Mouse (Mus musculus) limb, embryonic 14.5 days (tissue): ENCODE measurements around the gene Cntrob. TPM values are rescaled to one million over a fixed set of nuclear protein-coding genes. Genes with fewer than 3 reads are reported as not detected.

ENCODE experiments used
- ATAC-seq: fragments of 200-750 bp; cut with Nextera tagmentation; 2 replicates; pipeline ENCODE4 v1.8.0; 2017; ENCODE audit warnings: low read depth, moderate number of reproducible peaks, moderate TSS enrichment; ENCODE audit not compliant: low FRiP score
- DNase-seq: peaks from one replicate; pipeline ENCODE4 v3.0.0-alpha.2; 2015; ENCODE audit warnings: low spot score
- H3K27ac ChIP-seq: fragments of 300-500 bp; sonication (generic); replicated peaks from 2 replicates; pipeline ENCODE4 v1.5.1; 2014; ENCODE audit warnings: low read depth, mild to moderate bottlenecking, low read length, moderate library complexity, mixed read lengths
- H3K27me3 ChIP-seq: fragments of 300-500 bp; sonication (generic); 2 replicates; pipeline ENCODE4 v1.6.1; 2014; ENCODE audit warnings: low read length, mixed read lengths; ENCODE audit not compliant: control insufficient read depth, insufficient read depth
- H3K36me3 ChIP-seq: fragments of 300-500 bp; sonication (generic); 2 replicates; pipeline ENCODE4 v1.6.1; 2014; ENCODE audit warnings: mild to moderate bottlenecking, low read length, moderate library complexity, mixed read lengths; ENCODE audit not compliant: control insufficient read depth, insufficient read depth
- H3K4me1 ChIP-seq: fragments of 300-500 bp; sonication (generic); 2 replicates; pipeline ENCODE4 v1.6.1; 2014; ENCODE audit warnings: antibody characterized with exemption, low read length, mixed read lengths; ENCODE audit not compliant: control insufficient read depth, insufficient read depth
- H3K4me2 ChIP-seq: fragments of 300-500 bp; sonication (generic); replicated peaks from 2 replicates; pipeline ENCODE4 v1.6.1; 2014; ENCODE audit warnings: low read depth, mild to moderate bottlenecking, low read length, moderate library complexity; ENCODE audit not compliant: severe bottlenecking
- H3K4me3 ChIP-seq: fragments of 300-500 bp; sonication (generic); replicated peaks from 2 replicates; pipeline ENCODE4 v1.5.1; 2014; ENCODE audit warnings: low read length
- H3K9ac ChIP-seq: fragments of 300-500 bp; sonication (generic); 2 replicates; pipeline ENCODE4 v1.6.1; 2014; ENCODE audit warnings: mild to moderate bottlenecking, low read depth, low read length, moderate library complexity; ENCODE audit not compliant: severe bottlenecking
- H3K9me3 ChIP-seq: fragments of 300-500 bp; sonication (generic); 2 replicates; pipeline ENCODE4 v1.6.1; 2016; ENCODE audit warnings: low read length; ENCODE audit not compliant: control insufficient read depth
- POLR2A ChIP-seq: fragments of 200-500 bp; IDR thresholded peaks from 2 replicates; pipeline ENCODE4 v1.8.0; 2012; ENCODE audit warnings: inconsistent platforms, mild to moderate bottlenecking, moderate library complexity, borderline replicate concordance; ENCODE audit not compliant: insufficient read depth, insufficient read length; ENCODE audit errors: extremely low read depth
- WGBS: fragments of 180-500 bp; shearing (Covaris S2); extraction: QIAGEN DNeasy Blood & Tissue Kit; methylation state at CpG from one replicate; pipeline ENCODE4 v1.1.7; 2014; 5-methylcytosine and 5-hydroxymethylcytosine counted together
- polyA plus RNA-seq, 2 experiments: library from polyadenylated mRNA; depleted of rRNA in 1 of 2; stranded (reverse) in 1 of 2; unstranded in 1 of 2; fragments of >200 nt; fragmentation: Nextera tagmentation in 1 of 2; extraction: Ambion mirVana in 1 of 2; gene quantifications; 2 replicates each; pipeline versions ENCODE4 v1.2.1 to v1.2.3; 2012 to 2014

Cntrob gene
- polyA plus RNA-seq, 2 experiments: 14.6 to 44.0 TPM

DNA sequence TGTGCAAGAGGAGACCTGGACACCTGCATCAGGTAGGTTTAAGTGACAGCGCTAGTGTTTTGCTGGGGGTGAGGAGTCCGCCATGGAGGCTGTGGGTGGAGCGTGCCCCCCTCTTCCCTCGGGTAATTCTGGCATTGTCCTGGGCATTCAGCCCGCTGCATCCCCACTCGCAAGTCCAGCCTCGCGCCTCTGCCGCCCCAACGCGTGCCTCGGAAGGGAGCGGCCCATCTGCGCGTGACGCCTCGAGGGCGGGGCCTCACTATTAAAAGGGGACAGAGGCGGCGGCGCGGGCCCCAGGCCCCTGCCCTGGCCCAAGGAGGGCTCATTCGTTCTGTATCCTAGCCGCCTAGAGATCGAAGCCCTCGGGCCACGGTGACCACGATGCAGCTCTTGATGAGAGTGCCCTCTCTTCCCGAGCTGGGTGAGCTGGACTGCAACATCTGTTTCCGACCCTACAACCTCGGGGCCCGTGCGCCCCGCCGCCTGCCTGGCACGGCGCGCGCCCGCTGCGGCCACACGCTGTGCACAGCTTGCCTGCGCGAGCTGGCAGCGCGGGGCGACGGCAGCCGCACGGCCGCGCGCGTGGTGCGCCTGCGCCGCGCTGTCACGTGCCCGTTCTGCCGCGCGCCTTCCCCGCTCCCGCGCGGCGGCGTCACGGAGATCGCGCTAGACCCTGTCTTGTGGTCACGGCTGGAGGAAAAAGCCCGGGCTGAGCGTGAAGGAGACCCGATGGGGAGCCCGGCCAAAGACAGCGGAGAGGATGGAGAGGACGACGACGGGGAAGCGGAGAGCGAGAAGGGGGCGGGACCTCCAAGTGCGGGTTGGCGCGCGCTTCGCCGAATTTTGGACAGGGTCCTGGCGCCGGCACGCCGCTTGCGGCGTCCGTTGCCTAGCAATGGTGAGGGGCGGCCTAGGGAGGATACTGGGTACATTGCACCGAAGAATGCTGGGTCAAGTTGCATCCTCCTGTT is 16.9 kb upstream of the Cntrob start, which contains the start of gene Rnf227:
TSS of gene Rnf227 (plus strand) at position 301 of the 971 bp plus-strand sequence.
- Histone ChIP-seq H3K4me2 (peak within 1 kb of the TSS; percentile 89), H3K36me3 (peaks cover 24% of the 10 kb centered on the region), H3K27me3 (no peaks in the 10 kb centered on the region), H3K27ac (peak within 1 kb of the TSS; percentile 75), H3K4me3 (peak within 1 kb of the TSS; percentile 64), H3K9me3 (no peaks in the 10 kb centered on the region), H3K4me1 (peaks cover 15% of the 10 kb centered on the region), H3K9ac (peak within 1 kb of the TSS; percentile 73)
- ATAC-seq (peak; percentile 87), DNase-seq (peak; percentile 62)
- WGBS: 2% methylated on average over 82 of the region's 99 CpGs
- peak; percentile 20; the same call in 1 of the 2 replicates for TF ChIP-seq POLR2A

GRCm38 (mm10) chr11:69334796-69335195 is 11.2 kb upstream of the Cntrob start:
- Histone ChIP-seq H3K9me3 (no peaks in the 10 kb centered on the region), H3K4me3 (no peak overlapping the region), H3K4me2 (no peak overlapping the region), H3K9ac (no peak overlapping the region), H3K27ac (no peak overlapping the region), H3K27me3 (no peaks in the 10 kb centered on the region), H3K36me3 (no peaks in the 10 kb centered on the region), H3K4me1 (peaks cover 18% of the 10 kb centered on the region)
- no peak for ATAC-seq
- no peak for DNase-seq
- TF ChIP-seq POLR2A: no peak
- WGBS: 50% methylated on average over 4 of the region's 4 CpGs

DNA sequence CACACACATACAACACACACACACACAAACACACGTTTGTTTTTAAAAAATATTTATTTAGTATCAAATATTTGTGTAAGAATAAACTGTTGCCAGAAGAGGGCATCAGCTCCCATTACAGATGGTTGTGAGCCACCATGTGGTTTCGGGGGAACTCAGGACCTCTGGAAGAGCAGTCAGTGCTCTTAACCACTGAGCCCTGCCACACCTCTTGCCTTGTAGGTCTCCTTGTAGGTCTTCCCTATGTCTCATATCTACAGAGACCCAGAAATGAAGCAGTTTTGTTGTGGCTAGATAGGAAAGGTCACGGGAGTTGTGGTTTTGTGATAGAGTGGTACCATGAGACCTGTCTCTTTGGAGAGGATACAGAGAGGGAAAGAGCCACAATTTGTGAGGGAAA is 10.3 kb upstream of the Cntrob start:
- no peak for TF ChIP-seq POLR2A
- Histone ChIP-seq H3K27me3 (no peaks in the 10 kb centered on the region), H3K36me3 (no peaks in the 10 kb centered on the region), H3K9ac (no peak overlapping the region), H3K9me3 (no peaks in the 10 kb centered on the region), H3K27ac (no peak overlapping the region), H3K4me2 (no peak overlapping the region), H3K4me3 (no peak overlapping the region), H3K4me1 (peaks cover 15% of the 10 kb centered on the region)
- ATAC-seq: no peak
- 59% methylated on average over 3 of the region's 3 CpGs for WGBS
- DNase-seq: no peak

GRCm38 (mm10) chr11:69332713-69333253 is 9.2 kb upstream of the Cntrob start:
- ATAC-seq (no peak), DNase-seq (no peak)
- Histone ChIP-seq H3K4me3 (peak overlapping the region; percentile 51; the same call in 1 of the 2 replicates), H3K4me2 (peak overlapping the region; percentile 62), H3K4me1 (peaks cover 15% of the 10 kb centered on the region), H3K9ac (peak overlapping the region; percentile 55; the same call in 1 of the 2 replicates), H3K27ac (0 out of 2 replicates have a peak overlapping the region, but pooled peaks have one; percentile 9), H3K27me3 (0 out of 2 replicates have a peak, but pooled peaks cover under 1% of the 10 kb centered on the region), H3K9me3 (no peaks in the 10 kb centered on the region), H3K36me3 (no peaks in the 10 kb centered on the region)
- TF ChIP-seq POLR2A: no peak
- WGBS: 23% methylated on average over 8 of the region's 8 CpGs

DNA sequence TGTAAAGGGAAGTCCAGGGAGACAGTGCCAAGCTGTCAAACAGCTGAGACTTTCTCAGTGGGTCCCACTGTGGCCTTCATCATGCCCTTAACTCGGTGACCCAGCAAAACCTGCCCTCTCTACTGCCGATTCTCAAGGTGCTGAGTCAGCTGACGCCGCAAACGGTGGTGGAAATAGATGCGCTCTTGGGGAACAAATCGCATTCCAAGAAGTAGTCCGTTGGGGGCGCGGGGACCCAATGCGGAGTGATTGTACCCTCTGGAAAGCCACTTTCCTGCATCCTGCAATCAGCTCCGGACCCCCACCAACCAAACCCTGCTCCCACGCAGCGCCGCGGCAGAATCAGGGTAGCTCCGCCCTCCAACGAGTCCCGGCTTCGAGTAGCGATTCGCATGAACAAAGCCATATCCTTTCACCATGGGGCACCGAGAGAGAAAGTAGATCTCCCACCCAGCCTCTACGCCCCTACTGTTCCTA is 8.4 kb upstream of the Cntrob start:
- peak; percentile 63; the same call in 1 of the 2 replicates for TF ChIP-seq POLR2A
- Histone ChIP-seq H3K27ac (peak overlapping the region; percentile 9), H3K4me1 (peaks cover 16% of the 10 kb centered on the region), H3K27me3 (peaks cover 9% of the 10 kb centered on the region), H3K9ac (peak overlapping the region; percentile 55), H3K36me3 (no peaks in the 10 kb centered on the region), H3K4me3 (peak overlapping the region; percentile 51), H3K4me2 (peak overlapping the region; percentile 62), H3K9me3 (no peaks in the 10 kb centered on the region)
- 2% methylated on average over 24 of the region's 24 CpGs for WGBS
- ATAC-seq: peak; percentile 81
- DNase-seq: peak; percentile 78
